ENCODE assay signal across 29 mouse cellular contexts in the genomic region with DNA sequence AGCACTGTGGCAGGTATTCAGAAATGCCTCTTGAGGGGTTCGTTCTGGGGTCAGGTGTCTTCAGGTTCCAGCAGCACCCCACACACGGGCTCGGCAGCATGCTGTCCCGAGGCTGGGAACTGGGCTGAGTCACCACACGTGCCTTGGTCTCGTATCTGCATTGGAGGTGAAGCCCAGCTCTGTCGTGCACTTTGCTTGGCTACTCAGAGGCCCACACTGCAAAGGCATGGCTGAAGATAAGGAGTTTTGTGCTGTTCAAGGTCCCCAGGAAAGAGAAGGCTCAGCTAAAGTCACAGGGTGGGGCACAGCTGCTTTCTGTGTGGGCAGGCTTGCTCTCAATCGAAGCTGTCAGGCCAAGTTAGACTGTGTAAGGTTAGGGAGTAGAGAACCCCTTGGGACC. TPM values are rescaled to one million over a fixed set of nuclear protein-coding genes. Genes with fewer than 3 reads are reported as not detected.
A peak's percentile ranks its signal among the peaks of the same experiment; 100 is the strongest.
DNase-seq lines count a peak whose midpoint lies in the region; ATAC-seq and TF ChIP-seq lines count a peak whose summit lies in the region.
"Had no signal": no experiment of that assay in that cellular context is flagged by ENCODE, and none has a peak within 500 bp of the region (broad histone marks: within the 10 kb centered on the region; RNA-seq: fewer than 3 reads in every experiment).

No protein-coding gene starts in this region.

- TF ChIP-seq CTCF in liver, embryonic 14.5 days (IDR thresholded peaks at IDR 0.05; ENCODE audit: low read depth), result no peak

- no peak overlapping the region; the same call in 1 of the 2 replicates for H3K27ac ChIP-seq in intestine, embryonic 14.5 days (ENCODE audit: low read depth)
- H3K27ac ChIP-seq in liver, embryonic 14.5 days, result no peak overlapping the region
- H3K27ac ChIP-seq in stomach, embryonic 16.5 days (ENCODE audit: low read length), result peak overlapping the region; percentile 73
- H3K27ac ChIP-seq: embryonic facial prominence, embryonic 15.5 days; forebrain, embryonic 10.5 days; hindbrain, embryonic 13.5 days; limb, embryonic 13.5 days had no signal

- H3K4me2 ChIP-seq in intestine, embryonic 14.5 days (ENCODE audit: low read length), result no peak overlapping the region
- H3K4me2 ChIP-seq in liver, embryonic 14.5 days (ENCODE audit: low read depth), result no peak overlapping the region
- no peak overlapping the region for H3K4me2 ChIP-seq in stomach, embryonic 16.5 days (ENCODE audit: low read depth, low read length)
- H3K4me2 ChIP-seq: embryonic facial prominence, embryonic 15.5 days; hindbrain, embryonic 13.5 days; limb, embryonic 13.5 days had no signal

- H3K36me3 ChIP-seq in intestine, embryonic 14.5 days (ENCODE audit: control insufficient read depth, insufficient read depth, low read length), result no peaks in the 10 kb centered on the region
- no peaks in the 10 kb centered on the region for H3K36me3 ChIP-seq in liver, embryonic 14.5 days (replicated peaks; ENCODE audit: control insufficient read depth, insufficient read depth, low read depth)
- H3K36me3 ChIP-seq in stomach, embryonic 16.5 days (ENCODE audit: control insufficient read depth, insufficient read depth, low read length), result no peaks in the 10 kb centered on the region
- H3K36me3 ChIP-seq: embryonic facial prominence, embryonic 15.5 days; forebrain, embryonic 10.5 days; hindbrain, embryonic 13.5 days; limb, embryonic 13.5 days had no signal

- peak; percentile 82 for ATAC-seq in intestine, embryonic 14.5 days (replicated peaks; ENCODE audit: low FRiP score, low TSS enrichment, low read depth)
- ATAC-seq in liver, embryonic 14.5 days (ENCODE audit: insufficient read depth), result peak; percentile 84
- peak; percentile 90 for ATAC-seq in stomach, embryonic 16.5 days (ENCODE audit: insufficient read depth, low FRiP score)
- no peak for ATAC-seq in inflammation-experienced regulatory T-cells, adult 6 months
- ATAC-seq: activated CD4-positive, CD25-positive, alpha-beta regulatory T cell, adult 4 months; Patski had no signal

- H3K9ac ChIP-seq in intestine, embryonic 14.5 days (ENCODE audit: low read length), result no peak overlapping the region
- no peak overlapping the region for H3K9ac ChIP-seq in liver, embryonic 14.5 days (replicated peaks)
- H3K9ac ChIP-seq in stomach, embryonic 16.5 days (ENCODE audit: low read length), result no peak overlapping the region
- H3K9ac ChIP-seq: embryonic facial prominence, embryonic 15.5 days; hindbrain, embryonic 13.5 days; limb, embryonic 13.5 days had no signal

- H3K4me3 ChIP-seq in intestine, embryonic 14.5 days (ENCODE audit: low read depth, low read length), result no peak overlapping the region
- no peak overlapping the region for H3K4me3 ChIP-seq in liver, embryonic 14.5 days (ENCODE audit: insufficient read depth in 1 of 2, low read depth in 2 of 2, low read length in 2 of 2)
- no peak overlapping the region for H3K4me3 ChIP-seq in stomach, embryonic 16.5 days (replicated peaks; ENCODE audit: low read length)
- H3K4me3 ChIP-seq: embryonic facial prominence, embryonic 15.5 days; forebrain, embryonic 10.5 days; hindbrain, embryonic 13.5 days; limb, embryonic 13.5 days had no signal

- peak; percentile 45 for DNase-seq in adrenal gland, postnatal 14 days
- DNase-seq in adrenal gland, postnatal 10 days, result no peak
- no peak for DNase-seq in intestine, embryonic 14.5 days (ENCODE audit: low spot score)
- DNase-seq in liver, embryonic 14.5 days (ENCODE audit: low read depth in 3 of 3, low spot score in 3 of 3), result peak in 1 of 3 experiments; percentile 31
- no peak for DNase-seq in layer of hippocampus, adult 9-11 months
- DNase-seq in right cerebral cortex, postnatal 25 days, result no peak
- DNase-seq: cerebellum, adult 9-10 months; gastrocnemius, postnatal 10 days; heart, adult 18-20 months; kidney, adult 18-20 months; kidney, postnatal 36 days; lung, postnatal 10 days; right cerebral cortex, adult 18-20 months; thymus, postnatal 36 days had no signal

- H3K4me1 ChIP-seq in intestine, embryonic 14.5 days (replicated peaks; ENCODE audit: control insufficient read depth, insufficient read depth, low read length), result no peaks in the 10 kb centered on the region
- H3K4me1 ChIP-seq in liver, embryonic 14.5 days (replicated peaks; ENCODE audit: control insufficient read depth in 2 of 2, insufficient read depth in 2 of 2, low read length in 1 of 2), result peaks cover 0 to 9% of the 10 kb centered on the region in 2 experiments; a peak in 2 of 4 replicates
- no peaks in the 10 kb centered on the region for H3K4me1 ChIP-seq in stomach, embryonic 16.5 days (ENCODE audit: control insufficient read depth, insufficient read depth, low read length)
- H3K4me1 ChIP-seq: embryonic facial prominence, embryonic 15.5 days; forebrain, embryonic 10.5 days; hindbrain, embryonic 13.5 days; limb, embryonic 13.5 days had no signal

- H3K27me3 ChIP-seq in intestine, embryonic 14.5 days (replicated peaks; ENCODE audit: control insufficient read depth, insufficient read depth, low read length), result no peaks in the 10 kb centered on the region
- no peaks in the 10 kb centered on the region for H3K27me3 ChIP-seq in liver, embryonic 14.5 days (ENCODE audit: control insufficient read depth, insufficient read depth, low read length)
- no peaks in the 10 kb centered on the region for H3K27me3 ChIP-seq in stomach, embryonic 16.5 days (ENCODE audit: control insufficient read depth, insufficient read depth, low read length)
- H3K27me3 ChIP-seq: embryonic facial prominence, embryonic 15.5 days; hindbrain, embryonic 13.5 days; limb, embryonic 13.5 days; Patski had no signal

- H3K9me3 ChIP-seq in intestine, embryonic 14.5 days (ENCODE audit: control insufficient read depth, low read length), result peaks cover 4% of the 10 kb centered on the region; the same call in 1 of the 2 replicates
- no peaks in the 10 kb centered on the region for H3K9me3 ChIP-seq in liver, embryonic 14.5 days (ENCODE audit: control insufficient read depth, low read length)
- 0 out of 2 replicates have a peak, but pooled peaks cover 5% of the 10 kb centered on the region for H3K9me3 ChIP-seq in stomach, embryonic 16.5 days (replicated peaks; ENCODE audit: control insufficient read depth, low read length)
- H3K9me3 ChIP-seq: limb, embryonic 13.5 days had no signal

- TF ChIP-seq EP300 in liver, embryonic 14.5 days (IDR thresholded peaks at IDR 0.05; ENCODE audit: low read depth), result no peak

- WGBS in intestine, embryonic 14.5 days, result 74% methylated on average over 8 of the region's 8 CpGs
- 26% methylated on average over 8 of the region's 8 CpGs for WGBS in liver, embryonic 14.5 days (ENCODE audit: insufficient replicate concordance)
- 50% methylated on average over 8 of the region's 8 CpGs for WGBS in stomach, embryonic 16.5 days

RNA-seq across cellular contexts. Expression of gene Slc2a7, which starts 3.7 kb away (rescaled TPM):
- not detected in 2 replicates for total RNA-seq in adrenal gland, postnatal 14 days (2021)
- total RNA-seq in adrenal gland, postnatal 10 days (2021), result not detected
- polyA plus RNA-seq in intestine, embryonic 14.5 days (2014; fragmentation: Nextera tagmentation; extraction: Ambion mirVana), result not detected in 2 replicates
- 0.04 TPM in 1 of 2 replicates, not detected in the other for polyA plus RNA-seq in liver, embryonic 14.5 days (2012; rRNA removed)
- polyA plus RNA-seq in liver, embryonic 14.5 days (2014; fragmentation: Nextera tagmentation; extraction: Ambion mirVana), result 0.24 TPM in 1 of 2 replicates, not detected in the other
- polyA plus RNA-seq in stomach, embryonic 16.5 days (2015; fragmentation: Nextera tagmentation; extraction: Ambion mirVana), result 0.14 TPM in 1 of 2 replicates, not detected in the other
- not detected for polyA plus RNA-seq in inflammation-experienced regulatory T-cells, adult 6 months (2017; shearing (Covaris generic))
- total RNA-seq: gastrocnemius, postnatal 10 days; heart, adult 18-20 months; layer of hippocampus, postnatal 14 days; left cerebral cortex, postnatal 10 days; megakaryocyte, adult 5-6 weeks; midbrain, postnatal 0 days had no signal
- polyA plus RNA-seq: activated CD4-positive, CD25-positive, alpha-beta regulatory T cell, adult 4 months; embryonic facial prominence, embryonic 15.5 days; forebrain, embryonic 10.5 days; heart, embryonic 16.5 days; hindbrain, embryonic 13.5 days; limb, embryonic 13.5 days; midbrain, postnatal 0 days; neural tube, embryonic 11.5 days; Patski; spleen, adult 2 months had no signal

RNA-seq across cellular contexts. Expression of gene Slc2a5, which starts 33.4 kb away (rescaled TPM):
- total RNA-seq in adrenal gland, postnatal 14 days (2021), result 0.30 and 0.48 TPM in 2 replicates
- under 1 TPM; 0.27 to 0.75 TPM for total RNA-seq in adrenal gland, postnatal 10 days (2021)
- 1.3 and 1.9 TPM in 2 replicates for polyA plus RNA-seq in intestine, embryonic 14.5 days (2014; fragmentation: Nextera tagmentation; extraction: Ambion mirVana)
- polyA plus RNA-seq in liver, embryonic 14.5 days (2012; rRNA removed), result 0.08 and 0.19 TPM in 2 replicates
- polyA plus RNA-seq in liver, embryonic 14.5 days (2014; fragmentation: Nextera tagmentation; extraction: Ambion mirVana), result 0.18 and 0.43 TPM in 2 replicates
- polyA plus RNA-seq in stomach, embryonic 16.5 days (2015; fragmentation: Nextera tagmentation; extraction: Ambion mirVana), result 1.00 and 1.8 TPM in 2 replicates
- not detected for polyA plus RNA-seq in inflammation-experienced regulatory T-cells, adult 6 months (2017; shearing (Covaris generic))
- polyA plus RNA-seq: activated CD4-positive, CD25-positive, alpha-beta regulatory T cell, adult 4 months; Patski had no signal

RNA-seq across cellular contexts. Expression of gene Car6, which starts 48.6 kb away (rescaled TPM):
- total RNA-seq in adrenal gland, postnatal 14 days (2021), result 0.44 TPM in 1 of 2 replicates, not detected in the other
- under 1 TPM; 0.27 to 0.54 TPM for total RNA-seq in adrenal gland, postnatal 10 days (2021)
- polyA plus RNA-seq in intestine, embryonic 14.5 days (2014; fragmentation: Nextera tagmentation; extraction: Ambion mirVana), result not detected in 2 replicates
- 0.02 and 0.17 TPM in 2 replicates for polyA plus RNA-seq in liver, embryonic 14.5 days (2012; rRNA removed)
- 0.09 TPM in 1 of 2 replicates, not detected in the other for polyA plus RNA-seq in liver, embryonic 14.5 days (2014; fragmentation: Nextera tagmentation; extraction: Ambion mirVana)
- polyA plus RNA-seq in stomach, embryonic 16.5 days (2015; fragmentation: Nextera tagmentation; extraction: Ambion mirVana), result not detected in 2 replicates
- not detected for polyA plus RNA-seq in inflammation-experienced regulatory T-cells, adult 6 months (2017; shearing (Covaris generic))
- total RNA-seq: gastrocnemius, postnatal 10 days; layer of hippocampus, postnatal 14 days; left cerebral cortex, postnatal 10 days; midbrain, postnatal 0 days had no signal
- polyA plus RNA-seq: activated CD4-positive, CD25-positive, alpha-beta regulatory T cell, adult 4 months; forebrain, embryonic 10.5 days; heart, embryonic 16.5 days; hindbrain, embryonic 13.5 days; midbrain, postnatal 0 days; neural tube, embryonic 11.5 days; Patski; spleen, adult 2 months had no signal
